Mouse (Mus musculus): ENCODE results near the gene Utrn.

GRCm38 (mm10) chr10:12805826-12806225 lies 63.3 kb downstream of the Utrn start:
- no peak for TF ChIP-seq POLR2A (IDR thresholded peaks at IDR 0.05; ENCODE audit: borderline replicate concordance, control insufficient read depth, low read depth, low read length)
- no peak for TF ChIP-seq CTCF (IDR thresholded peaks at IDR 0.05; ENCODE audit: control insufficient read depth, insufficient read depth, low read length)
